Mouse (Mus musculus): Measurements from ENCODE around the gene Krt84. TPM values are rescaled to one million over a fixed set of nuclear protein-coding genes. Genes with fewer than 3 reads are reported as not detected.
"Not testable (repeated sequence)": the region's sequence is repeated elsewhere in the genome, so short reads cannot be mapped to it uniquely, and the experiment has no call there.

Gene Krt84
- polyA plus RNA-seq, 1 experiment, result not detected

- Histone ChIP-seq H3K27ac (replicated peaks; ENCODE audit: low read depth, low read length) (no peak overlapping the region), H3K4me1 (ENCODE audit: control insufficient read depth, insufficient read depth, insufficient read length, low read length) (no peaks in the 10 kb centered on the region), H3K4me3 (ENCODE audit: insufficient read depth, low read depth, low read length) (no peak overlapping the region)
Measured at GRCm38 (mm10) chr15:101522556-101523232, 9.9 kb downstream of the Krt84 start.

- Histone ChIP-seq H3K27ac (replicated peaks; ENCODE audit: low read depth, low read length) (no peak overlapping the region), H3K4me3 (ENCODE audit: insufficient read depth, low read depth, low read length) (no peak overlapping the region), H3K4me1 (ENCODE audit: control insufficient read depth, insufficient read depth, insufficient read length, low read length) (no peaks in the 10 kb centered on the region)
Measured at GRCm38 (mm10) chr15:101519792-101520191, 12.8 kb downstream of the Krt84 start.

GRCm38 (mm10) chr15:101517161-101517560 is 15.5 kb downstream of the Krt84 start, which contains the start of gene Gm49425:
Gene Gm49425, minus strand, starts transcription at chr15:101517261.
- H3K4me3 ChIP-seq (ENCODE audit: insufficient read depth, low read depth, low read length); H3K4me1 ChIP-seq (ENCODE audit: control insufficient read depth, insufficient read depth, insufficient read length, low read length); H3K27ac ChIP-seq (replicated peaks; ENCODE audit: low read depth, low read length): not testable (repeated sequence)

- Histone ChIP-seq H3K27ac (replicated peaks; ENCODE audit: low read depth, low read length) (no peak overlapping the region), H3K4me1 (ENCODE audit: control insufficient read depth, insufficient read depth, insufficient read length, low read length) (no peaks in the 10 kb centered on the region), H3K4me3 (ENCODE audit: insufficient read depth, low read depth, low read length) (no peak overlapping the region)
Measured at GRCm38 (mm10) chr15:101508247-101508646, 24.4 kb downstream of the Krt84 start.

- H3K4me1 ChIP-seq (ENCODE audit: control insufficient read depth, insufficient read depth, insufficient read length, low read length), result no peaks in the 10 kb centered on the region
- H3K27ac ChIP-seq (replicated peaks; ENCODE audit: low read depth, low read length), result no peak overlapping the region
Measured at GRCm38 (mm10) chr15:101506896-101507758, 25.5 kb downstream of the Krt84 start.

GRCm38 (mm10) chr15:101497181-101497580 is 35.4 kb downstream of the Krt84 start:
- H3K4me1 ChIP-seq (ENCODE audit: control insufficient read depth, insufficient read depth, insufficient read length, low read length), result no peaks in the 10 kb centered on the region

More at GRCm38 (mm10) chr15:101506896-101507758, 25.5 kb downstream of the Krt84 start:
- no peak overlapping the region for H3K4me3 ChIP-seq (ENCODE audit: insufficient read depth, low read depth, low read length)

GRCm38 (mm10) chr15:101495266-101495665 is 37.4 kb downstream of the Krt84 start:
- Histone ChIP-seq H3K4me3 (ENCODE audit: insufficient read depth, low read depth, low read length) (no peak overlapping the region), H3K27ac (replicated peaks; ENCODE audit: low read depth, low read length) (no peak overlapping the region), H3K4me1 (ENCODE audit: control insufficient read depth, insufficient read depth, insufficient read length, low read length) (no peaks in the 10 kb centered on the region)

More at GRCm38 (mm10) chr15:101497181-101497580, 35.4 kb downstream of the Krt84 start:
- no peak overlapping the region for H3K4me3 ChIP-seq (ENCODE audit: insufficient read depth, low read depth, low read length)
- no peak overlapping the region for H3K27ac ChIP-seq (replicated peaks; ENCODE audit: low read depth, low read length)

- no peak overlapping the region for H3K4me3 ChIP-seq (ENCODE audit: insufficient read depth, low read depth, low read length)
- no peak overlapping the region for H3K27ac ChIP-seq (replicated peaks; ENCODE audit: low read depth, low read length)
- no peaks in the 10 kb centered on the region for H3K4me1 ChIP-seq (ENCODE audit: control insufficient read depth, insufficient read depth, insufficient read length, low read length)
Measured at GRCm38 (mm10) chr15:101494203-101494602, 38.4 kb downstream of the Krt84 start.

GRCm38 (mm10) chr15:101493713-101494112 is 38.9 kb downstream of the Krt84 start:
- Histone ChIP-seq H3K4me1 (ENCODE audit: control insufficient read depth, insufficient read depth, insufficient read length, low read length) (no peaks in the 10 kb centered on the region), H3K4me3 (ENCODE audit: insufficient read depth, low read depth, low read length) (no peak overlapping the region), H3K27ac (replicated peaks; ENCODE audit: low read depth, low read length) (no peak overlapping the region)

GRCm38 (mm10) chr15:101492718-101493117 is 39.9 kb downstream of the Krt84 start:
- Histone ChIP-seq H3K4me1 (ENCODE audit: control insufficient read depth, insufficient read depth, insufficient read length, low read length) (no peaks in the 10 kb centered on the region), H3K27ac (replicated peaks; ENCODE audit: low read depth, low read length) (no peak overlapping the region), H3K4me3 (ENCODE audit: insufficient read depth, low read depth, low read length) (no peak overlapping the region)

GRCm38 (mm10) chr15:101491431-101491830 is 41.2 kb downstream of the Krt84 start, which contains the start of gene Krt83:
Gene Krt83, minus strand, starts transcription at chr15:101491512.
- Histone ChIP-seq H3K4me3 (ENCODE audit: insufficient read depth, low read depth, low read length) (no peak within 1 kb of the TSS), H3K27ac (replicated peaks; ENCODE audit: low read depth, low read length) (no peak within 1 kb of the TSS), H3K4me1 (ENCODE audit: control insufficient read depth, insufficient read depth, insufficient read length, low read length) (no peaks in the 10 kb centered on the region)

GRCm38 (mm10) chr15:101485911-101486635 is 46.5 kb downstream of the Krt84 start:
- Histone ChIP-seq H3K4me3 (ENCODE audit: insufficient read depth, low read depth, low read length) (no peak overlapping the region), H3K27ac (replicated peaks; ENCODE audit: low read depth, low read length) (no peak overlapping the region), H3K4me1 (ENCODE audit: control insufficient read depth, insufficient read depth, insufficient read length, low read length) (no peaks in the 10 kb centered on the region)

GRCm38 (mm10) chr15:101484939-101485338 is 47.7 kb downstream of the Krt84 start:
- H3K4me3 ChIP-seq (ENCODE audit: insufficient read depth, low read depth, low read length), result no peak overlapping the region
- no peak overlapping the region for H3K27ac ChIP-seq (replicated peaks; ENCODE audit: low read depth, low read length)
- H3K4me1 ChIP-seq (ENCODE audit: control insufficient read depth, insufficient read depth, insufficient read length, low read length), result no peaks in the 10 kb centered on the region

GRCm38 (mm10) chr15:101483646-101484045 is 49.0 kb downstream of the Krt84 start:
- H3K4me1 ChIP-seq (ENCODE audit: control insufficient read depth, insufficient read depth, insufficient read length, low read length), result no peaks in the 10 kb centered on the region

GRCm38 (mm10) chr15:101482056-101482455 is 50.6 kb downstream of the Krt84 start:
- H3K27ac ChIP-seq (replicated peaks; ENCODE audit: low read depth, low read length), result no peak overlapping the region
- no peak overlapping the region for H3K4me3 ChIP-seq (ENCODE audit: insufficient read depth, low read depth, low read length)
- no peaks in the 10 kb centered on the region for H3K4me1 ChIP-seq (ENCODE audit: control insufficient read depth, insufficient read depth, insufficient read length, low read length)

More at GRCm38 (mm10) chr15:101483646-101484045, 49.0 kb downstream of the Krt84 start:
- Histone ChIP-seq H3K4me3 (ENCODE audit: insufficient read depth, low read depth, low read length) (no peak overlapping the region), H3K27ac (replicated peaks; ENCODE audit: low read depth, low read length) (no peak overlapping the region)

All from brown adipose tissue, adult 24 weeks (tissue).